ENCODE assay signal across 8 mouse cellular contexts in the genomic region with DNA sequence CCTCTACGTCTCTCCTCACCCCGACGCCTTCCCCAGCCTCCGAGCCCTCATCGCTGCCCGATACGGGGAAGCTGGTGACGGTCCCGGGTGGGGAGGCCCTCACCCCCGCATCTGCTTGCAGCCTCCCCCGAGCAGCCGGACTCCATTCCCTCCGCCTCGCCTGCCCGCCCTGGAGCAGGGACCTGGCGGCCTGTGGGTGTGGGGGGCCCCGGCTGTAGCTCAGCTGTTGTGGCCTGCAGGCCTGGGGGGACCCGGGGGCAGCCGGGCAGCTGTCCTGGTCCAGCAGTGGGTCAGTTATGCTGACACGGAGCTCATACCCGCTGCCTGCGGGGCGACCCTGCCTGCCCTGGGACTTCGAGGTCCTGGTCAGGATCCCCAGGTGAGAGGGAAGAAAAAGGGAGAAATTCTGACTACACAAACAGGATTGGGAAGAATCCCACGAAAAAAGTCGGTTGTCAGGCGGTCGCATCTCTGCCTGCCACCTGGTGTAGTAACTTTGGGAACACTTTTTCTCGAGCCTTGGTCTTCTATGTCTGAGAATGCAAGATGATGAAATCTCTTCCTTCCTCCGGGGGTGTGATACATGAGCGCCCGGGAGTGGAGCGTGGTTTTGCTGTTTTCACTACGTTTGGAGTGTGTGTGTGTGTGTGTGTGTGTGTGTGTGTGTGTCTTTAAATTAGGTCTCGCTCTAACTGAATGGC. TPM values are rescaled to one million over a fixed set of nuclear protein-coding genes. Genes with fewer than 3 reads are reported as not detected.
A peak's percentile ranks its signal among the peaks of the same experiment; 100 is the strongest.
DNase-seq lines count a peak whose midpoint lies in the region; ATAC-seq and TF ChIP-seq lines count a peak whose summit lies in the region.

No protein-coding gene starts in this region.

- H3K4me3 ChIP-seq in G1E (ENCODE audit: low read depth, low read length) = peak overlapping the region; percentile 76
- H3K4me3 ChIP-seq in embryonic facial prominence, embryonic 10.5 days = peak overlapping the region; percentile 97
- H3K4me3 ChIP-seq in stomach, embryonic 14.5 days (ENCODE audit: low read depth, low read length) = peak overlapping the region; percentile 91

- no peak for TF ChIP-seq CTCF in G1E (IDR thresholded peaks at IDR 0.05; ENCODE audit: low read depth, low read length)

- WGBS in embryonic facial prominence, embryonic 10.5 days = under 1% methylated on average over 35 of the region's 35 CpGs
- 1% methylated on average over 35 of the region's 35 CpGs for WGBS in stomach, embryonic 14.5 days

- H3K4me1 ChIP-seq in G1E (ENCODE audit: insufficient read depth, low read depth, low read length) = peaks cover 79% of the 10 kb centered on the region
- peaks cover 54% of the 10 kb centered on the region for H3K4me1 ChIP-seq in embryonic facial prominence, embryonic 10.5 days
- H3K4me1 ChIP-seq in stomach, embryonic 14.5 days (ENCODE audit: control insufficient read depth, insufficient read depth, low read length) = peaks cover 22% of the 10 kb centered on the region

- peaks cover 69% of the 10 kb centered on the region for H3K36me3 ChIP-seq in G1E (replicated peaks)
- H3K36me3 ChIP-seq in embryonic facial prominence, embryonic 10.5 days (replicated peaks) = peaks cover 65% of the 10 kb centered on the region
- peaks cover 36% of the 10 kb centered on the region for H3K36me3 ChIP-seq in stomach, embryonic 14.5 days (ENCODE audit: control insufficient read depth, insufficient read depth, low read length)

- peak overlapping the region; percentile 97 for H3K4me2 ChIP-seq in stomach, embryonic 14.5 days (replicated peaks; ENCODE audit: low read depth, low read length)

- ATAC-seq in G1E (ENCODE audit: extremely low read depth, insufficient number of reproducible peaks, low FRiP score, poor library complexity, severe bottlenecking) = no peak
- ATAC-seq in stomach, embryonic 14.5 days (ENCODE audit: insufficient number of reproducible peaks, insufficient read depth, low FRiP score, low read depth) = peak; percentile 3; the same call in 1 of the 2 replicates

- H3K9ac ChIP-seq in stomach, embryonic 14.5 days (replicated peaks; ENCODE audit: low read depth, low read length) = peak overlapping the region; percentile 93

- DNase-seq in kidney, adult 9 months = peak; percentile 24
- no peak for DNase-seq in kidney, adult 11 months
- DNase-seq in G1E (ENCODE audit: low spot score) = no peak
- peak; percentile 47 for DNase-seq in embryonic facial prominence, embryonic 10.5 days (ENCODE audit: low spot score)
- peak; percentile 76 for DNase-seq in induced T-regulatory cell, adult 2 months (ENCODE audit: low read depth)
- DNase-seq in lung, postnatal 36 days = peak; percentile 62
- DNase-seq in ovary, postnatal 10 days (ENCODE audit: low spot score) = no peak

- peaks cover 29% of the 10 kb centered on the region for H3K9me3 ChIP-seq in G1E (replicated peaks)
- H3K9me3 ChIP-seq in embryonic facial prominence, embryonic 10.5 days = no peaks in the 10 kb centered on the region
- H3K9me3 ChIP-seq in stomach, embryonic 14.5 days (ENCODE audit: control insufficient read depth, low read depth, low read length) = no peaks in the 10 kb centered on the region

- H3K27ac ChIP-seq in embryonic facial prominence, embryonic 10.5 days (replicated peaks) = peak overlapping the region; percentile 97
- peak overlapping the region; percentile 98 for H3K27ac ChIP-seq in stomach, embryonic 14.5 days (ENCODE audit: low read length)

- H3K27me3 ChIP-seq in G1E (ENCODE audit: insufficient read depth, low read length) = peaks cover 3% of the 10 kb centered on the region; the same call in 1 of the 2 replicates
- H3K27me3 ChIP-seq in embryonic facial prominence, embryonic 10.5 days (replicated peaks; ENCODE audit: low read depth, poor library complexity, severe bottlenecking) = no peaks in the 10 kb centered on the region
- no peaks in the 10 kb centered on the region for H3K27me3 ChIP-seq in stomach, embryonic 14.5 days (ENCODE audit: control insufficient read depth, insufficient read depth, low read length)

RNA-seq across cellular contexts. Expression of gene Vars, which starts 0.8 kb away (rescaled TPM):
- total RNA-seq in G1E (2014; fragmentation: Nextera tagmentation) = 262 and 289 TPM in 2 replicates
- 99.3 and 130 TPM in 2 replicates for total RNA-seq in G1E (2017)
- polyA plus RNA-seq in G1E (2012) = 1,339 and 1,437 TPM in 2 replicates
- 197 and 223 TPM in 2 replicates for polyA plus RNA-seq in embryonic facial prominence, embryonic 10.5 days (2016; fragmentation: Nextera tagmentation; extraction: Ambion mirVana)
- polyA plus RNA-seq in stomach, embryonic 14.5 days (2014; fragmentation: Nextera tagmentation; extraction: Ambion mirVana) = 84.0 and 92.3 TPM in 2 replicates

RNA-seq across cellular contexts. Expression of gene Vwa7, which starts 14.8 kb away (rescaled TPM):
- total RNA-seq in G1E (2014; fragmentation: Nextera tagmentation) (0.53 and 0.60 TPM in 2 replicates), G1E (2017) (3.5 TPM in 2 replicates)
- 1.5 TPM in 2 replicates for polyA plus RNA-seq in G1E (2012)
- 0.18 and 0.21 TPM in 2 replicates for polyA plus RNA-seq in embryonic facial prominence, embryonic 10.5 days (2016; fragmentation: Nextera tagmentation; extraction: Ambion mirVana)
- polyA plus RNA-seq in stomach, embryonic 14.5 days (2014; fragmentation: Nextera tagmentation; extraction: Ambion mirVana) = 0.18 and 0.22 TPM in 2 replicates

RNA-seq across cellular contexts. Expression of gene Lsm2, which starts 19.9 kb away (rescaled TPM):
- total RNA-seq in G1E (2014; fragmentation: Nextera tagmentation) (195 and 218 TPM in 2 replicates), G1E (2017) (65.8 and 71.9 TPM in 2 replicates)
- polyA plus RNA-seq in G1E (2012) = 239 and 263 TPM in 2 replicates
- polyA plus RNA-seq in embryonic facial prominence, embryonic 10.5 days (2016; fragmentation: Nextera tagmentation; extraction: Ambion mirVana) = 339 and 361 TPM in 2 replicates
- polyA plus RNA-seq in stomach, embryonic 14.5 days (2014; fragmentation: Nextera tagmentation; extraction: Ambion mirVana) = 177 and 205 TPM in 2 replicates

RNA-seq across cellular contexts. Expression of gene Sapcd1, which starts 26.2 kb away (rescaled TPM):
- total RNA-seq in G1E (2014; fragmentation: Nextera tagmentation) (35.3 and 35.5 TPM in 2 replicates), G1E (2017) (156 and 206 TPM in 2 replicates)
- 90.0 and 101 TPM in 2 replicates for polyA plus RNA-seq in G1E (2012)
- polyA plus RNA-seq in embryonic facial prominence, embryonic 10.5 days (2016; fragmentation: Nextera tagmentation; extraction: Ambion mirVana) = 4.2 and 5.6 TPM in 2 replicates
- 16.3 and 21.3 TPM in 2 replicates for polyA plus RNA-seq in stomach, embryonic 14.5 days (2014; fragmentation: Nextera tagmentation; extraction: Ambion mirVana)

RNA-seq across cellular contexts. Expression of gene Hspa1l, which starts 29.1 kb away (rescaled TPM):
- total RNA-seq in G1E (2014; fragmentation: Nextera tagmentation) = not detected in 2 replicates
- total RNA-seq in G1E (2017) = 0.05 and 0.12 TPM in 2 replicates
- not detected in 2 replicates for polyA plus RNA-seq in G1E (2012)
- 1.1 TPM in 2 replicates for polyA plus RNA-seq in embryonic facial prominence, embryonic 10.5 days (2016; fragmentation: Nextera tagmentation; extraction: Ambion mirVana)
- polyA plus RNA-seq in stomach, embryonic 14.5 days (2014; fragmentation: Nextera tagmentation; extraction: Ambion mirVana) = 0.73 and 0.75 TPM in 2 replicates

Comparison
In these comparisons a context has a peak if more than half of its experiments do, and no peak if none do; other contexts are left out.
1. DNase-seq: peak in kidney, adult 9 months (single experiment), embryonic facial prominence, embryonic 10.5 days (single experiment), induced T-regulatory cell, adult 2 months (single experiment) and lung, postnatal 36 days (single experiment); none in kidney, adult 11 months (single experiment), G1E (single experiment) and ovary, postnatal 10 days (single experiment).
2. Peak in every context shown above with its lines, with median percentiles within 50 percentile points of each other: H3K4me3 ChIP-seq.